Mouse (Mus musculus) hindbrain, embryonic 16.5 days (tissue): ENCODE measurements around the gene Slc31a2. TPM values are rescaled to one million over a fixed set of nuclear protein-coding genes. Genes with fewer than 3 reads are reported as not detected.
"Not testable (repeated sequence)": the region's sequence is repeated elsewhere in the genome, so short reads cannot be mapped to it uniquely, and the experiment has no call there.

Experiments used
- ATAC-seq: fragments of 200-750 bp; cut with Nextera tagmentation; 2 replicates; pipeline ENCODE4 v1.8.0; 2017; ENCODE audit warnings: moderate TSS enrichment, moderate library complexity
- H3K27ac ChIP-seq: fragments of 300-500 bp; sonication (generic); 2 replicates; pipeline ENCODE4 v1.5.1; 2014; ENCODE audit warnings: low read depth, mild to moderate bottlenecking, control low read depth, low read length, moderate library complexity
- H3K27me3 ChIP-seq: fragments of 300-500 bp; sonication (generic); replicated peaks from 2 replicates; pipeline ENCODE4 v1.6.1; 2014; ENCODE audit warnings: low read length; ENCODE audit not compliant: control insufficient read depth, insufficient read depth
- H3K36me3 ChIP-seq: fragments of 300-500 bp; sonication (generic); 2 replicates; pipeline ENCODE4 v1.6.1; 2014; ENCODE audit warnings: mild to moderate bottlenecking, low read length, moderate library complexity, mixed read lengths; ENCODE audit not compliant: control insufficient read depth, insufficient read depth
- H3K4me1 ChIP-seq: fragments of 300-500 bp; sonication (generic); 2 replicates; pipeline ENCODE4 v1.6.1; 2014; ENCODE audit warnings: low read depth, low read length; ENCODE audit not compliant: control insufficient read depth, insufficient read depth
- H3K4me2 ChIP-seq: fragments of 300-500 bp; sonication (generic); 2 replicates; pipeline ENCODE4 v1.6.1; 2014; ENCODE audit warnings: mild to moderate bottlenecking, low read length, control low read depth, moderate library complexity
- H3K4me3 ChIP-seq: fragments of 300-500 bp; sonication (generic); 2 replicates; pipeline ENCODE4 v1.5.1; 2014; ENCODE audit warnings: mild to moderate bottlenecking, low read length, control low read depth, moderate library complexity
- H3K9ac ChIP-seq: fragments of 300-500 bp; sonication (generic); 2 replicates; pipeline ENCODE4 v1.6.1; 2014; ENCODE audit warnings: low read depth, mild to moderate bottlenecking, control low read depth, low read length, moderate library complexity
- H3K9me3 ChIP-seq: fragments of 300-500 bp; sonication (generic); 2 replicates; pipeline ENCODE4 v1.6.1; 2014; ENCODE audit warnings: mild to moderate bottlenecking, low read length, moderate library complexity; ENCODE audit not compliant: control insufficient read depth
- WGBS: fragments of 180-500 bp; shearing (Covaris S2); extraction: QIAGEN DNeasy Blood & Tissue Kit; methylation state at CpG from one replicate; pipeline ENCODE4 v1.1.7; 2014; 5-methylcytosine and 5-hydroxymethylcytosine counted together
- polyA plus RNA-seq: library from polyadenylated mRNA; unstranded; fragments of >200 nt; fragmentation: Nextera tagmentation; extraction: Ambion mirVana; gene quantifications from 2 replicates; pipeline ENCODE4 v1.2.1, GENCODE M21; 2015

Gene Slc31a2
- polyA plus RNA-seq, 1 experiment from 2014 or later: 18.2 TPM

- Histone ChIP-seq H3K4me3 (no peak overlapping the region), H3K36me3 (no peaks in the 10 kb centered on the region), H3K4me2 (no peak overlapping the region), H3K9ac (no peak overlapping the region), H3K4me1 (no peaks in the 10 kb centered on the region), H3K27ac (no peak overlapping the region), H3K27me3 (no peaks in the 10 kb centered on the region), H3K9me3 (no peaks in the 10 kb centered on the region)
- ATAC-seq: no peak
- 88% methylated on average over 4 of the region's 4 CpGs for WGBS
These were observed 10.6 kb upstream of the Slc31a2 start for GRCm38 (mm10) chr4:62251776-62252175.

GRCm38 (mm10) chr4:62254551-62254950 lies 7.8 kb upstream of the Slc31a2 start:
- Histone ChIP-seq H3K9me3 (no peaks in the 10 kb centered on the region), H3K4me2 (no peak overlapping the region), H3K4me3 (no peak overlapping the region), H3K9ac (no peak overlapping the region), H3K27me3 (no peaks in the 10 kb centered on the region), H3K4me1 (no peaks in the 10 kb centered on the region), H3K36me3 (no peaks in the 10 kb centered on the region), H3K27ac (no peak overlapping the region)
- no peak for ATAC-seq
- 65% methylated on average over 8 of the region's 8 CpGs for WGBS

- Histone ChIP-seq H3K27ac (no peak overlapping the region), H3K9ac (no peak overlapping the region), H3K4me2 (no peak overlapping the region), H3K27me3 (no peaks in the 10 kb centered on the region), H3K4me3 (no peak overlapping the region), H3K4me1 (no peaks in the 10 kb centered on the region), H3K9me3 (no peaks in the 10 kb centered on the region), H3K36me3 (no peaks in the 10 kb centered on the region)
- 36% methylated on average over 8 of the region's 8 CpGs for WGBS
- ATAC-seq: no peak
These were observed 5.4 kb upstream of the Slc31a2 start for GRCm38 (mm10) chr4:62256931-62257330.

GRCm38 (mm10) chr4:62263133-62263844 lies 927 bp downstream of the Slc31a2 start:
- H3K4me3 ChIP-seq: no peak overlapping the region
- no peak overlapping the region for H3K9ac ChIP-seq
- H3K36me3 ChIP-seq: no peaks in the 10 kb centered on the region
- WGBS: 32% methylated on average over 7 of the region's 7 CpGs
- H3K4me1 ChIP-seq: no peaks in the 10 kb centered on the region
- H3K4me2 ChIP-seq: no peak overlapping the region
- no peak overlapping the region for H3K27ac ChIP-seq
- no peaks in the 10 kb centered on the region for H3K9me3 ChIP-seq
- no peaks in the 10 kb centered on the region for H3K27me3 ChIP-seq
- ATAC-seq: peak; percentile 84

- Histone ChIP-seq H3K4me3 (no peak overlapping the region), H3K36me3 (no peaks in the 10 kb centered on the region), H3K9me3 (no peaks in the 10 kb centered on the region), H3K27ac (no peak overlapping the region), H3K4me1 (no peaks in the 10 kb centered on the region), H3K9ac (no peak overlapping the region), H3K27me3 (no peaks in the 10 kb centered on the region), H3K4me2 (no peak overlapping the region)
- 82% methylated on average over 10 of the region's 10 CpGs for WGBS
- no peak for ATAC-seq
These were observed 2.9 kb downstream of the Slc31a2 start for GRCm38 (mm10) chr4:62265154-62265836.

- not testable (repeated sequence) for H3K4me3 ChIP-seq, H3K36me3 ChIP-seq, H3K9me3 ChIP-seq, H3K4me1 ChIP-seq, ATAC-seq, H3K27me3 ChIP-seq, H3K4me2 ChIP-seq, H3K27ac ChIP-seq, H3K9ac ChIP-seq
- 82% methylated on average over 6 of the region's 7 CpGs for WGBS
These were observed 3.7 kb downstream of the Slc31a2 start for GRCm38 (mm10) chr4:62266016-62266415.

- Histone ChIP-seq H3K4me3 (no peak overlapping the region), H3K9ac (no peak overlapping the region), H3K36me3 (no peaks in the 10 kb centered on the region), H3K27me3 (no peaks in the 10 kb centered on the region), H3K9me3 (no peaks in the 10 kb centered on the region), H3K27ac (no peak overlapping the region), H3K4me2 (no peak overlapping the region), H3K4me1 (no peaks in the 10 kb centered on the region)
- ATAC-seq: no peak
- 77% methylated on average over 10 of the region's 10 CpGs for WGBS
These were observed 4.7 kb downstream of the Slc31a2 start for GRCm38 (mm10) chr4:62267101-62267500.

GRCm38 (mm10) chr4:62272696-62273095 lies 10.3 kb downstream of the Slc31a2 start:
- no peaks in the 10 kb centered on the region for H3K9me3 ChIP-seq
- no peak overlapping the region for H3K4me2 ChIP-seq
- WGBS: 90% methylated on average over 10 of the region's 10 CpGs

GRCm38 (mm10) chr4:62273916-62274315 lies 11.6 kb downstream of the Slc31a2 start:
- Histone ChIP-seq H3K27ac (no peak overlapping the region), H3K9ac (no peak overlapping the region)
- WGBS: 82% methylated on average over 10 of the region's 10 CpGs

More at GRCm38 (mm10) chr4:62272696-62273095, 10.3 kb downstream of the Slc31a2 start:
- ATAC-seq: no peak
- no peaks in the 10 kb centered on the region for H3K36me3 ChIP-seq
- no peak overlapping the region for H3K27ac ChIP-seq
- H3K9ac ChIP-seq: no peak overlapping the region
- peaks cover 4% of the 10 kb centered on the region; the same call in 1 of the 2 replicates for H3K4me1 ChIP-seq
- H3K4me3 ChIP-seq: no peak overlapping the region
- no peaks in the 10 kb centered on the region for H3K27me3 ChIP-seq

More at GRCm38 (mm10) chr4:62273916-62274315, 11.6 kb downstream of the Slc31a2 start:
- ATAC-seq: no peak
- H3K27me3 ChIP-seq: no peaks in the 10 kb centered on the region
- no peaks in the 10 kb centered on the region for H3K36me3 ChIP-seq
- no peak overlapping the region for H3K4me2 ChIP-seq
- peaks cover 4% of the 10 kb centered on the region; the same call in 1 of the 2 replicates for H3K4me1 ChIP-seq
- no peak overlapping the region for H3K4me3 ChIP-seq
- H3K9me3 ChIP-seq: no peaks in the 10 kb centered on the region
